Mouse (Mus musculus) thymus, postnatal 25 days (tissue): Measurements from ENCODE around the gene Clk2.

Experiments used
- DNase-seq: peaks from one replicate; pipeline ENCODE4 v3.0.0; 2022

Clk2 gene

GRCm38 (mm10) chr3:89164506-89165267 is at the start of gene Clk2:
Gene Clk2, plus strand, starts transcription at chr3:89164795.
- peak; percentile 96 for DNase-seq

- peak; percentile 42 for DNase-seq
These were observed 49.1 kb upstream of the Clk2 start for GRCm38 (mm10) chr3:89115522-89115921.

DNA sequence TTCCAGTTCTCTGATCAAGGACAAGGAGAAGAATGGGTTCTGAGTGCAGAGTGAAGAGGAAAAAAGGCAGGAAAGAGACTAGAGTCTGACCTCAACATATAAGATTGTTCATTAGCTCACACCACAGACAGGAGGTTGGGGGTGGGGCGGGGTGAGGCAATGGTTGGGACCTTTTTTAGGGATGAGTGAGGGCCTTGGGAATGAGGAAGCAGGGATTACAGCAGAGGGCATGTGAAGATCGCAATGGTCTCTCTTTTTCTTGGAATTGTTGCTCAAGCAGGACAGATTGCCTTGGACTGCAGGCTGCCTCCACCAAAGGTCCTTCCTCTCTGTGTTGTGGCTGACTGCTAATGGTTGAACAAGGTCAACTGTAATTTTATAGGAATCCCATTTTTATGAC is 41.3 kb upstream of the Clk2 start:
- no peak for DNase-seq

GRCm38 (mm10) chr3:89124241-89124640 is 40.4 kb upstream of the Clk2 start:
- DNase-seq: no peak

GRCm38 (mm10) chr3:89125981-89126380 is 38.6 kb upstream of the Clk2 start:
- no peak for DNase-seq

DNA sequence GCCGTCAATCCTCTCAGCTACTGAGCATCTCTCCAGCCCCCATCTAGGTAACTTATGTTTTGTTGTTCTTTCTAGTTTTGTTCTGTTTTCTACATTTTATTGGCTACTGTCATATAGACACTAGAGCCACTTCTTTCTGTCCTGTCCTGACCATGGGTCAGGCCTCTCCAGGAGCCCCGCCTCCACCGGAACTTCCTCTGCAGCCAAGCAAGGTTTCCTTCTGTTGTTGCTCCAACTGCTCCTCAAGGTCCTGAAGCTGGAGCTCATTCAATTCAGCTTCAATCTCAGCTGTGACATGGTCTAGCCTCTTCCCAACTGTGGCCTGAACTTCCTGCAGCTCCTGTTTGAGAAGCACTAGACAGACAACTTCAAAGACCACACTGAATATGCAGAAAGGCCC is 34.7 kb upstream of the Clk2 start:
- no peak for DNase-seq

- no peak for DNase-seq
These were observed 32.8 kb upstream of the Clk2 start for GRCm38 (mm10) chr3:89131816-89132215.

GRCm38 (mm10) chr3:89132285-89133062 is 32.1 kb upstream of the Clk2 start:
- peak; percentile 8 for DNase-seq

- DNase-seq: no peak
These were observed 31.5 kb upstream of the Clk2 start for GRCm38 (mm10) chr3:89133063-89133450.

DNA sequence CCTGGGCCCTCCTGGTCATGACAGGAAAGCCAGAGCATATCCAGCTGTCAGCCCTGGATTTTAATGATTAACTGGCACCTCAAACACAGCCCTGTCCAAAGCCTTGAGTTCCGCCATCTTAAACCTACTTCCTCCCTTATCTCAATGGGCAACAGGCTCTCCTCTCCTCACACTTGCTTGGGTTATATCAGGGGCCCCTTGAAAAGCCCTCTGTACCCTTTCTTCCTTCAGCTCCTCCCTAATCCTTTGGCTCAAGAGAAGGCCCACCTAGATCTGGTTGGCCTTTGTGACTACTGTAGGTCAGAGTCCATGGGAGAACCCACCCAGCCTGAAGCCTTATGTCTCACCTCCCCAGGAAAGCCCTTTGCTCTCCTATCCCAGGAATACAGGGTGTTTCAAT is 30.8 kb upstream of the Clk2 start:
- no peak for DNase-seq

GRCm38 (mm10) chr3:89135958-89136357 is 28.6 kb upstream of the Clk2 start, which contains the start of gene Pklr:
Gene Pklr, plus strand, starts transcription at chr3:89136142.
- DNase-seq: no peak

GRCm38 (mm10) chr3:89136365-89136764 is 28.2 kb upstream of the Clk2 start:
- peak; percentile 58 for DNase-seq

DNA sequence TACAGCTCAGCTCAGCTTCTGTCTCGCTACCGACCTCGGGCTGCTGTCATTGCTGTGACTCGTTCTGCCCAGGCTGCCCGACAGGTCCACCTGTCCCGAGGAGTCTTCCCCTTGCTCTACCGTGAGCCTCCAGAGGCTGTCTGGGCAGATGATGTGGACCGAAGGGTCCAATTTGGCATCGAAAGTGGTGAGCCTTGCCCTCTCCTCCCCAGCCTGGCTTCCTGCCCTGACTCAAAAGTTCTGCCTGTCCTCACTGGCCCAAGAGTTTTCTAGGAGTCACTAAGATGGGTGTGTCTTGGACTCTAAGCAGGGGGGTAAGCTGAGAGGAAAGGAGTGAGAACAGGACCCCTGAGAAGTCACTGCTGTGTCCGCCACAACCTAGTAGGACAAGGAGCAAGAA is 19.8 kb upstream of the Clk2 start:
- DNase-seq: no peak

- DNase-seq: no peak
These were observed 19.0 kb upstream of the Clk2 start for GRCm38 (mm10) chr3:89145566-89145965.

- DNase-seq: no peak
These were observed 17.3 kb upstream of the Clk2 start for GRCm38 (mm10) chr3:89147101-89147978.

GRCm38 (mm10) chr3:89147979-89148311 is 16.6 kb upstream of the Clk2 start:
- no peak for DNase-seq

DNA sequence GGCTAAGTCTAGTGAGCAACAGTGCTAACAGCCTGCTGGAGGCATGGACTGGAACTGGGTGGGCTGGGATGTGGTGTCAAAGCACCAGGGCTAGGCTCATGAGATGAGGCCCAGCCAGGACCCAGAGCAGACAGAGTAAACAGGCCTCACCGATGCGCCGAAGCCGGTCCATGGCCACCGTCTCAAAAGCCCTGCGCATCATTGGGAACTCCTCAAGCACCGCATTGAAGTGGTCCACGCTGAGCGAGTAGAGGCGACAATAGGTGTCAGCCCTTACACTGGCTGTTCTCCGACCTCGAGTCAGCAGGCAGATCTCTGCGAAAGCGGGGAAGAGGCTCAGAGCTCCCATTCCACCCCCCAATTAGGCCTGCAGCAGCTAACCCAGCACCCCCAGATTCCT is 16.0 kb upstream of the Clk2 start:
- DNase-seq: no peak

- DNase-seq: no peak
These were observed 12.3 kb upstream of the Clk2 start for GRCm38 (mm10) chr3:89152084-89152835.

DNA sequence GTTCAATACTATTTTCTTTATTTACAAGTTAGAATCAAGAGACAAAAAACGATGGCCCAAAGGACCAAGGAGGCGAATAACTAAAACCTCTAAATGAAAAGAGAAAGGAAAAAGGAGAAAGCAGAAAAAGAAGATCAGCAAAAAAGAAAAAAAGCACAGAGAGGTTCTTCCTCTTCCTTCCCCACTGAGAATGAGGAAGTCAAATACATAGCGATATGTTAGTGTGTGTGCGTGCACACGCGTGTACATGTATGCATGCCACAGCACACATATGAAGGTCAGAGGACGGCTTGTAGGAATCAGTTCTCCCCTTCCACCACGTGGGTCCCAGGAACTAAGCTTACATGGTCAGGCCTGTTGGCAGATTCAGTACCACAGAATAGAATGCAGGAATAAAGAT is 7.6 kb upstream of the Clk2 start:
- DNase-seq: no peak

- no peak for DNase-seq
These were observed 5.9 kb upstream of the Clk2 start for GRCm38 (mm10) chr3:89158651-89159050.

- peak; percentile 45 for DNase-seq
These were observed 5.4 kb upstream of the Clk2 start for GRCm38 (mm10) chr3:89159211-89159610.

- peak; percentile 82 for DNase-seq
These were observed 4.8 kb upstream of the Clk2 start, which contains the start of gene Hcn3 for GRCm38 (mm10) chr3:89159616-89160344. Gene Hcn3, minus strand, starts transcription at chr3:89160196.
